Mouse (Mus musculus) regulatory T cell (primary cell): Measurements from ENCODE around the gene Acss2.
"Not testable (repeated sequence)": the region's sequence is repeated elsewhere in the genome, so short reads cannot be mapped to it uniquely, and the experiment has no call there.

Source experiments
- in situ Hi-C: fragments of 300-600 bp; cut with MboI, MseI; formaldehyde crosslinking; loops from one replicate; pipeline ENCODE4 v1.15.1; 2025; ENCODE audit warnings: high pct_unique_total_duplicates

Gene Acss2

DNA sequence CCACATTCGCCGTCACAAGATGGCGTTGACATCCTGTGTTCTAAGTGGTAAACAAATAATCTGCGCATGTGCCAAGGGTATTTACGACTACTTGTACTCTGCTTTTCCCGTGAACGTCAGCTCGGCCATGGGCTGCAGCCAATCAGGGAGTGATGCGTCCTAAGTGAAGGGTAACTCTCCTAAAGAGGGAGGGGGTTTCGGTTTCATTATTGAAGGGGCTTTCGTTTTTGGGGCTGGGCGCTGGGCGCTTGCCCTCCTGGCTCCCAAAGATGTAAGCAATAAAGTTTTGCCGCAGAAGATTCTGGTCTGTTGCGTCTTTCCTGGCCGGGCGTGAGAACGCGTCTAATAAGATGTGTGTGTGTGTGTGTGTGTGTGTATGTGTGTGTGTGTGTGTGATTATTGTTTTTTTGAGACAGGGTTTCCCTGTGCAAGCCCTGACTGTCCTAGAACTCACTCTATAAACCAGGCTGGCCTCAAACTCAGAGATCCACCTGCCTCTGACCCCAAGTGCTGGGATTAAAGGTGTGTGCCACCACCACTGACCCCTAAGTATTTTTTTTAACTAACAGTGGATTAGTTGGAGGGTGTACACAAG is 20.8 kb downstream of the Acss2 start:
- in situ Hi-C loops = not testable (repeated sequence)

DNA sequence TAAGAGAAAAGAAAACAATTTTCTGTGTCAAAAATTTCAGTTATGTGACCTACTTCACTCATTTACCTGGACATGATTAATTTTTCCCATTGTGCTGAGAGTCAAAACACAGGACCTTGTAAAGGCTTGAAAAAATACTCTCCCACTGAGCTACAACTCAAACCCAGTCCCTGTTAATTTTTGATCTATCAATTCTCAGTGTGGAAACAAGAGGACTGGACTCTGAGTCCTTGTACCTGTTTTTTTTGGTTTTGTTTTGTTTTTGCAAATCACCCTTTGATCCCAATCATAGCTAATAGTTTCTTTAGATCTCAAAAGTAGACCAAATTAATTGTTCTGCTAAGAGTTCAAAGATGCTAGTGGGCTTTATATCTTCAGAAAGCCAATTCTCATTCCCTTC is 21.9 kb downstream of the Acss2 start:
- in situ Hi-C loops = no loop called here

DNA sequence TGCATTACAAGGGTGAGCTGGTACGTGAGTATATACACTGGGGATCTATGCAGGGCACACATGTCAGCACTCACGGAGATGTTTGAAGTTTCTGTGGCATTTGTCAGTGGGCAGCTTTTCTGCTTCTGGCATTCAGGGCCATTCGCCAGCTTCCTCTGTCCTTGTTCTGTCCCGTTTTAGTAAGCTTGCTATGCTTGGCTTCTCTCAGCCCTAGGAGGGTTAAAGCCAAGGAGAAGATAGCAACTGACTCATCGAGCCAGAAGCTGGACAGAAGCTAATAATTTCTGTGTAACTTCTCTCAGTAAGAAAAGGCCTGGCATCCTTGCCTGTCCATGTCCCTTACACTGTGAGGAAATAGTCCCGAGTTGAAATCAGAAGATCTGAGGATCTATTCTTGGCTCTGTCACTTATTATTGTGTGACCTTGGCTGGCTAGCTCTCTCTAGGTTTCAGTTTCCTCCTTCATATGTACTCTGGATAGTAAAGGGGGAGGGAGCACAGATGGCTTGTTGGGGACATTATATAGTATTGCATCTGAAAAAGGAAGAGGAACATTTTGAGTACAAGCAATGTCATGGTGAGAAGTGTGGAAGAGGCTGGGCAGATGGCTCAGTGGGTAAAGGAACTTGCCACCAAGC is 23.2 kb downstream of the Acss2 start:
- in situ Hi-C loops = no loop called here

DNA sequence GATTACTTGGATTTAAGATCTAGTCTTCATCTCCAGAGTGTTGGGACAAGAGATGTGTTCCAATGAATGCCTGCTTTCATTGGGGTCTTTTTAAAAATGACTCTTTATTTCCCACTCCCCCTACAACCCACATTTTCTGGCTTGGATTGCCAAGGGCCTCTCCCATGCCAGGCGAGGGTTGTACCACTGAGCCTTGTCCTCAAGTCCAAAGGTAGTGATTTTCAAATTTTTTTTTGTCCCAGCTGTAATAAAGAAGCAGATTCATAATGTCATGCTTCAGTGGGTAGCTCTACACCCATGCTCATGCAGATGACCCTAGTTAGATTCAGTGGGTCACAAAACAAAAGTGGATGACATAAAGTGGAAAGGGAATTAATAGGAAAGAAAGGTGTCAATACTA is 29.2 kb downstream of the Acss2 start:
- in situ Hi-C loops = no loop called here

DNA sequence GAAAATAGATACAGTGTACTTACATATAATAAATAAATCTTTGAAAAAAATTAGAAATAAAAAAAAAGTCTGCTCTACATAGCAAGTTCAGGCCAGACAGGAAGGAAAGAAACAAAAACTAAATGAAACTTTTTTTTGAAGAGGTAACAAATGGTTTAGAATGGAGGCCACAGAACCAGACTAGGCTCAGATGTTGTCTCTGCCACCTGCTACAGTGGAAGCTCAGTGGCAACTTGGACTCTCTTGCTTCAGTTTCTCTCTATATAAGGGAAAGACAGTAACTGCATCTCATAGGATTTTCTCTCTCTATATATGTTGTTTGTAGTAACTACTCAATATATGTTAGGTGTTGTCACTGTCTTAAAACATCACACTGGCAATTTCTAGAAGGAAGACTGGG is 34.6 kb downstream of the Acss2 start:
- in situ Hi-C loops = no loop called here

DNA sequence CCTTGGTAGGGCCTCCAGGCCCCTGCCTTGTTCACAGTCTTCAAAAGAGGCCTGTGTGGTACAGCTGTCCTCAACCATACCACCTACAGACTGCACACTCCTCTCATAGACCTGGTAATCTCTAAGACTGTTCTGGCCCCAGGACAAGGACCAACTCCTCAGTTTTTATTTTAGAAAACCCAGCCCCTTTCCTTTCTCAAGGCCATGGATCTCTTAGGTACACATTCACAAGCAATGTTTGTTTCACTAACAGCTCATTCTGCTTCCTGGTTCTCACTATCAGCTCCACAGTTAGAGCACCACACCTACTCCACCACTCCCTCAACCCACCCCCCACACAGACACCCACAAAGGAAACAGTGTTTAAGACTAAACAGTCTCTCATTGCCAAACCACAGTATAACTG is 35.2 kb downstream of the Acss2 start:
- in situ Hi-C loops = no loop called here

DNA sequence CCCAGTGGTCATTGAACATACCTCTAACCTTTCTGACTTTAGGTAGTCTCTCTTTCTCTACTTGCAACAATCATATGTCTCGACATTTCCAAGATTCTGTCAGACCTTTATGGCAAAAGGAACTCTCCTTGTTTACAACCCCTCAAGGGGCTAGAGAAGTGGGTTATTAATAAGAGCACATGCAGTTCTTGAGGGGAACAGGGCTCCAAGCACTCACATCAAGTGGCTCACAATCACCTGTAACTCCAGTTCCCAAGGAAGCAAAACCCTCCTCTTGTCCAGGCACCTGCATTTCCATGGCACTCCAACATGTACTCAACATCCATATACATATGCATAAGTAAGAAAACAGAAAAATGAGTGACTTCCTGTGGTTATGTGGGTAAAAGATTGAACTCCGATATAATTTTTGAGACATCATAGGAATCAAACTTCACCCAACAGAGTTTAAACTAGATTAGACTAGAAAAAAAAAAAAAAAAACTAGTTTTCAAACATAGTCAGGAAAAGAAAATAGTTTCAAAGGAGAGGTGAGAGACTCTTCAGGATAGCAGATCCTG is 36.8 kb downstream of the Acss2 start:
- in situ Hi-C loops = no loop called here

DNA sequence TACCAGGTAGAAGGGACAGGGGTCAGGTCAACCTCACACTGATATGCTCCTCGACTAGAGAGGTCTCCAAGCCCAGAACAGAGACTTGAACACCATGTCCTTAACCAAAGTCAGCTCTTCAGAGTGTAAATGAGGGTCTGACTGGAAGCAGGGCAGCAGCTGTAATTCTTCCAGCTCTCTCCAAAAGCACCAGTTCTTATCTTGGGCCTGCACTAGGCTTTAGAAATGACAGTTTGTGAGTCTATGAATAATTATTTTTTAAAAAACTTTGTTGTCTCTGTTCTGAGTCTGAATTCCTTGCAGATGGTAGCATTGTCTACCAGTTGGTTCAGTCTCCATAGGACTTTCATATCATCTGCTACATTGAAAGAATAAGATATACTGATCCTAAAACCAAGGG is 44.5 kb downstream of the Acss2 start:
- in situ Hi-C loops = no loop called here

DNA sequence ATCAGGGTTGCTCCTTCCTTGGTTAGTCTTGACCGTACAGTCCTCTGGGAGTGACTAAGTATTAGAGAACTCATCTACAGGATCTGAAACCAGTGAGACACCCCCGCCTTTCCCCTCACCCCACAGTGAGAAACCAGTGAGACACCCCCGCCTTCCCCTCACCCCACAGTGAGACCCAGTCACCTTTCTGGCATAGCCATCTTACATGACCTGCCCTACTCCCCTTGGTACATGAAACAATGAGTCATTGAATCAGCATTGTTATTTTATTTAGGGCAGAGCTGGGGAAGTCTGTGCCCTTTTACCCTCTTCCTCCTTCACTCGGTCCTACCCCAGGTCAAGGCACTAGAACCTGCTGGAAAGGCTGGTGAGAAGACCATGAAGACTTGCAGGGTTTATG is 45.2 kb downstream of the Acss2 start:
- in situ Hi-C loops = no loop called here

DNA sequence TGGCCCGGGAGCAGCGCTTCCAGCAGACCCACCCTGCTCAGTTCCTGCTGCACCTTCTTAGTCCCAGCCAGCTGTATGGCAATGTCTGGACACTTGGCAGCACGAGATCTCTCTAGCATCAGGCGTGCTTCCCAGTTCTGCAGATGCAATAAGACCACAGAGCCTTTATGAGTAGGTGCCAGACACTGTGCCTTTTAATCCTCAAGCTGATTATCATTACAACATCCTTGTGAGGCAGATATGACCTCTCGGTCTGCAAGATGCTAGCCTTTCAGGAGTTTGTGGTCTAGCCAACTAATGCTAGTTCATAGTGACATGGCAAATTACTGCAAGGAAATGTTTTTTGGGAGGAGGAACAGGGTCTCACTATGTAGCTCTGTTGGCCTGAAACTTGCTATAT is 50.0 kb downstream of the Acss2 start:
- in situ Hi-C loops = no loop called here

DNA sequence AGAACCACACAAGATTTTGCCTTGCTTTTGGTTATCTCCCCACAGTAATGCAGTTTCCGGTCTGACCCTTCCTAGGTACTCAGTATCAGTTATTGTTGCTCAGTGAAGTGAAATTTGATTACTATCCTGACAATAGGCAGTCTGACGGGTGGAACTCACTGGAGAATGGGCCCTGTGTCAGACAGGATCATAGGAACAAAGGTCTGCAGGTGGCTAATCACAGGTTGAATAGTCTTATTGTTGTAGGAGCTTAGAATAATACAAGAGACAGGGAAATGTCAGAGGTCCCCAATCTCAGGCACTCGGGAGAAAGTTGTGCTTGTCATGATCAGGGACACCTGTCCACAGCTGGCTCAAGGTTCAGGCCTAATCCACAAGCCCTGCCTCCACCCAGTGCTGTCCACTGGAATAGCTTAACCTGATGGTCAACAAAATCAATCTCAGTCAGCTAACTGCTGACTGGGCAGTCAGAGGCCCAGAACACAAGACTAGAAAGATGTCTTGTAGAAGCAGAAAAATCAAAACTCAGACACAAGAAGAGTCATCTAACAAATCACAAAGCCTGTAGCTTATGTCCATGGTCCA is 51.6 kb downstream of the Acss2 start:
- in situ Hi-C loops = no loop called here

DNA sequence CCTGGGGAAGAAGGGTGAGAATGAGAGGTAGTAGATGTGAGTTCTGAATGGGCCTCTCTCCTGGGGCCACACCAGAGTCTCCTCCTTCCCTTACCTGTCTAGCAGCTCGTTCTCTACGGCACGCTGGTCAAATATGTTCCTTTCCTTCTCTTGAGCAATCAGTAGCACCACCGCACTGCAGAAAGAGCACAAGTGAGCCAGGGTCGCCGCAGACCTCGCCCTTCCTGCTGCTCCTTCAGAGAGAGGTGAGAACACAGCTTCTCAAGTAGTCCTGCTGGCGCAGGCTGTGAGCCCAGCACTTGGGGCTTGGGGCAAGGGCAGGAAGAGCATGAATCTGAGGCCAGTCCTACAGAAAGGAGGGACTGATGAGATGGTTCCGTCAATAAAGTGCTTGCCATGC is 55.3 kb downstream of the Acss2 start:
- in situ Hi-C loops = no loop called here

DNA sequence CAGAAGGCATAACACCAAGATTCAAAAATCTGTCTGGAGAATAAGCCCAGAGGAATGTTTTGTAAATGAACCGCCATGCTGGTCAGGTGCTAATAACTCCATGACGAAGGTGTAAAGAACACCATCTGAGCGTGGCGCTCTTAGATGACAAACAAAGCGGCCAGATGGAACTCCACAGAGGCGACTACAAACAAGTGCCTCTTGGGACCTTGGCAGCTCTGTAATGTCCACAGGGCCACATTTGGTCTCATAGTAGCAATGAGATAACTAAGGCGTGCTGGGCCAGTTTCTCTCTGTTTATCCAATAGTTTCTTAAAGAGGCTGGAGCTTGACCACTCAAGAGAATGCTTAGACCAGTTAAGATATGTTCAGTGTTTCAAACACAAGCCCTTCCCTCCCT is 56.2 kb downstream of the Acss2 start:
- in situ Hi-C loops = no loop called here

DNA sequence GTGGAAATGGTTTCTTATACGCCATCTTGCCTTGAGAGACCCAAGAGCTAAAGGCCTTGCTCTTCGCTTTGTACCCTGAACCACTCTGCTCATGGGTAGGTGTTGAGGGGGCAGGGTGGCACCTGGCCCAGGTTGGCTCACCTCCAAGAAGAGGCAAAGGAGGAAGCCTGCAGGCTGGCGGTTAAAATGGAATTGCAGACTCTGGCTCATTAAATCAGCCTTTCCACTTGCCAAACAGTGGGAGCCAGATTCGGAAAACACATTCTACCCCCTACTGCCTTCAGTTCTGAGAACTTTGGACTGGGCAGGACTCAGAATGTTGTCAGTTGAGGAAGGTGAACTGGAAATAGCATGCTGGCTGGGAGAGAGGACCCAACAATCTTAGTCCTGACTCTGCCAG is 57.0 kb downstream of the Acss2 start:
- in situ Hi-C loops = no loop called here

DNA sequence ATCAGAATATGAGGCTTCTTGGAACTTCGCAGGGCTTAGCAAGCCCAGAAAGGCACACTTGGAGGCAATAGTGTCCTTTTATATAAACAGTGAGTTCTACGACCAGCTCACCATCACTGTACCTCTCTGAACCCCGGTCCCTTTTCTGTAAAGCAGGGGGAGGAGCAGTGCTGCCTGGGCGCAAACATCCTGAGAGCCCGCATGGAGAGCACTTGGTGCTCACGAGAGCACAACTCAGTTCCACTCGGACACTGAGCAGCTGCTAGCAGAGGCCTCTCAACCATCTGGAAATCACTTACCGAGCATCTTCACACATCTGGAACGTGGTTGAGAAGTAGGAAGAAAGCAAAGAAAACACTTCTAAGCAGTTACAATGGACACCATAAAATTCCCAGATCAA is 58.9 kb downstream of the Acss2 start:
- in situ Hi-C loops = no loop called here

DNA sequence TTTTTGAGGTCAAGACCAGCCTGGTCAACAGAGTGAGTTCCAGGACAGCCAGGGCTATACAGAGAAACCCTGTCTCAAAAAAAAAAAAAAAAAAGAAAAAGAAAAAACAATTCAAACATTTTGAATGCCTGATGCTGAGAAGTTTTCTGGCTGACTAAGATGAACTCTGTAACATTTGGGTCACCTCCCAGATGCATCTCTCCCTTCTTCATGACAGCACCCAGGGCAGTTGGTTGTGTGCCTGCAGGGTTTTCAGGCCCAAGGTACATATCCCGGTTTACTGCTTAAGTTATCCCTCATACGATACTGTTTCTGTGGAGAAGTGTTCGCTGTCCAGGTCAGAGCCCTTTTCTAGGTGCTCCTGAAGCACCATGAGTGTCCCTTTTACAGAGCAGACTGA is 62.6 kb downstream of the Acss2 start:
- in situ Hi-C loops = no loop called here

DNA sequence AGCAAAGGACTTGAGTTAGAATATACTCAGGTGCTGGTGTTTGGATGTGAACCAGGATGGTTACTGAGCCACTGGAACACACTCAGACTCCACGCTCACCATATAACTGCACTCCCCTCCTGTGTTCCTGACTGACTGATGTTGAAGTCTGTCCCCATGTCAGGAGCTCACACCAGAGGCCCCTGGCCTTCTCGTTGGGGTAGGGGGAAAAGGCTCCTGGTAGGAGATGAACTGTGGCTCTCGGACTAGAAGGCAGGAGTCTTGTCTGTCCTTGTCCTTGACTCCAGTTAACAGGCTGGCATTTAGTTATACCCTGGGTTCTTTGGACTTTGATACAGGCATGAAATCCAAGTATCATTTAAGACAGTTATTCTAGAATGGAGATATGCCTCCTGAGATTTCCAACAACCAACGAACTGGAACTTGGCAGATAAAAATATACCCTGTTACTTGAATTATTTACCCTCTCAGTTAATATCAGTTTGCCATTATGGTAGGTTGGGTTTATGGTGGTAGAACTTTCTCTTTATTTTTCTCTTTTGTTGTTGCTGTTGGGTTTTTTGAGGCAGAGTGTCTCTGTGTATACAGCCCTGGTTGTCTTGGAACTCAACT is 64.7 kb downstream of the Acss2 start:
- in situ Hi-C loops = no loop called here

DNA sequence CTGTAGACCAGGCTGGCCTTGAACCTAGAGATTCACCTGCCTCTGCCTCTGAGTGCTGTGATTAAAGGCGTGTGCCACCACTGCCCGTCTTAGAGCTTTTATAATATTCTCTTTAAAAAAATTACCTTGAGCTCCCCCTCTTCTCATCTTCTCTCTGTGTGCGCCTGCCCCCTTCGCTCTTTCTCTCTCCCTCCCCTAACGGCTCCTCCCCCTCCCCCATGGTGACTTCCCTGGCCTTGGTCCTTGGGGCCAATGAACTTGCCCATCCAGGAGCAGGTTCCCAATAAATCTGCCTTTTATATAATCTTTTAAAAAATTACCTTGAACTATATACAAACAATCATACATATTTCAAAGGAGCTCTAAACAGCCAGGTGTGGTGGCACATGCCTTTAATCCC is 65.2 kb downstream of the Acss2 start:
- in situ Hi-C loops = no loop called here

DNA sequence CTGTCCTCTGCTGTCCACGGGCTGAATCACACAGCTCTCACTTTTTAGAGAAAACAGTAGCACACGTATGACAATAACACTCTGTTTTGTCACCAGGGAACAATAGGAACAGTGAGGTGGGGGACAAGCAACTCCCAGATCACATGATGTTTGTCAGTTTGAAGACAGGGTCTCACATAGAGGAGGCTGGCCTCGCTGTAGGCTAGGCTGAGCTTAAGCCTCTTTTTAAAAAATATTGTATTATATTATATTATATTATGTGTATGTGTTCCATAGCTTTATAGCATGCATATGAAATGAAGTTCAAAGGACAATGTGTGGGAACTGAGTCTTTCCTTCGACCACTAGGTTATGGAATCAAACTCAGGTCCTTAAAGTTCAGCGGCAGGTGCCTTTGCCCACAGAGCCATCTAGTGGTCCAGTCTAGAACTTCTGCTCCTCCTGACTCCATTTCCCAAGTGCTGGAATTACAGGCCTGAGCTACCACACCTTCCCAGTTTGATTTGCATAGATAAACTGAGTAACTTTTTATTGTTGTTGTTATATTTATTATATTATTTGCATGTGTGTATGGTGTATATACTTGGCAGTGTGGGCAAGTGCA is 66.3 kb downstream of the Acss2 start:
- in situ Hi-C loops = no loop called here

DNA sequence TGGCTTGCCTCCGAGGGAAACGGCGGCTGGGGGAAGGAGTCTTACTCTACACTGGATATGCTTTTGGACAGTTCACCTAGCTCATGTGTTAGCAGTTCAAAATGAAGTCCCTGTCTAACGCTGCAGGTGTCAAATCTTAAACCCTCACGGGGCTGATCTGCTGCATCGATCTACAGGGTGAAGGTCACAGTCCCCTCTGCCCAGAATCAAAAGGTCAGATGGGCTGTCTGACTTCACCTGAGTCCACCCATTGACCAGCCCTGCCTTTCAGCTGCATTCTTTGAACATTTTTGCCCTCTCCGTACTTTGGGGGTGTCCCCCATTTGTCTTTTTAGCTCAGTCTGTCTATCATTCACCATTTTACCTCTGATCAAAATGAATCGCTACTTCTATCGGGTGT is 67.3 kb downstream of the Acss2 start:
- in situ Hi-C loops = no loop called here

DNA sequence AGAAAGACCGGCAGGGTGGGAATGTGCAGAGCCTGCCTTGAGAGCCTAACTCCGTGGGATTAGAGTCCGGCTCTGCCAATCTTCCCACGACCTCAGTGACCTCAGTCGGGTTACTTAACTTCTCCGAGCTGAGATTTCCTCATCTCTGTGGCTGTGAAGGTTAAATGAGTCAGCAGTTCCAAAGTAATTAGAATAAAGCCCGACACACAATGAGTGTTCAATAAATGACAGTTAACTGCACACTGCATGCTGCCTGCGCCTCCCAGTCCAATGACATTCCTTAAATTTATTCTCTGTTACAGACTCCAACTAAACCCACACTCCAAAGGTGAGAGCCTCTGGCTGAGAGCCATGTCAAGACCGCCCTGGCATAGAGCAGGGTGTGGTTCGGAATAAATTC is 67.7 kb downstream of the Acss2 start:
- in situ Hi-C loops = no loop called here

DNA sequence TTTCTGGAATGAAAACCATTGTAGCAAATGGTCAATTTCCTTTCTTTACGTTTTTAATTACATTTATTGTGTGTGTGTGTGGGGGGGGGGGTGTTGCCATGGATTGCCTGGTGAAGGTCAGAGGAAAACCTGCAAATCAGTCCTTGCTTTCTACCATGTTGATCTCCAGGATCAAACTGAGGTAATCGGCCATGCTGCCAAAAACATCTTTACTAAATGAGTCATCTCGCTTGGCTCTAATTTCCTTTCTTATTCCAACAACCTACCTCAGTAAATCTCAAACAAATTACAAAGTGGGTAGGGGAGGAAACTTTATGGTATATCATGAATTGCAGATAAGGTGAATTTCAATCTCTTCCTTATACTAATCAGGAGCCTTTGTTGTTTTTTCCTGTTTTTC is 70.4 kb downstream of the Acss2 start:
- in situ Hi-C loops = no loop called here

DNA sequence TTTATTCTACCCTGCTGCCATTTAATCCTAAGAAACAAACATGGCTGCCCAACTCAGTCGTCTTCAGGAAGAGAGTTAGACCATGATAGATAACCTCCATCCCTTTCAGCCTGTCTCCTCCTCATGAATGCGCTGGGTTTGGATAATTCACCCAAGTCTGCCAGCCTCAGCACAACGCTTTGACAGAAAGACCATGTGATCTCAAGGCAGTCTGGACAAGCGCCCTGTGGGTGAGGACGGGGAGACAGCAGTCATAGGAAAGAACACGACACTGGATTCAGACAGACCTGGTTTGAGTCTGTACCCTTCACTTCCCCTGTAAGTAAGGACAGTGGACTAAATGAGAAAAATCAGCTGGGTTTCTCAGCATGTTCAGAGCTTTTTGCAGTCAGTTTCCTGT is 71.8 kb downstream of the Acss2 start:
- in situ Hi-C loops = no loop called here
